Mouse (Mus musculus) liver, postnatal 0 days (tissue): ENCODE measurements around the gene Zc3h12a.

ENCODE experiments used
- CTCF ChIP-seq: sonication (generic); IDR thresholded peaks from 2 replicates; pipeline ENCODE4 v1.5.1; 2016; ENCODE audit warnings: antibody characterized with exemption, low read depth
- EP300 ChIP-seq: IDR thresholded peaks from 2 replicates; pipeline ENCODE4 v1.6.1; 2016; ENCODE audit warnings: antibody characterized with exemption, low read depth, mild to moderate bottlenecking

DNA sequence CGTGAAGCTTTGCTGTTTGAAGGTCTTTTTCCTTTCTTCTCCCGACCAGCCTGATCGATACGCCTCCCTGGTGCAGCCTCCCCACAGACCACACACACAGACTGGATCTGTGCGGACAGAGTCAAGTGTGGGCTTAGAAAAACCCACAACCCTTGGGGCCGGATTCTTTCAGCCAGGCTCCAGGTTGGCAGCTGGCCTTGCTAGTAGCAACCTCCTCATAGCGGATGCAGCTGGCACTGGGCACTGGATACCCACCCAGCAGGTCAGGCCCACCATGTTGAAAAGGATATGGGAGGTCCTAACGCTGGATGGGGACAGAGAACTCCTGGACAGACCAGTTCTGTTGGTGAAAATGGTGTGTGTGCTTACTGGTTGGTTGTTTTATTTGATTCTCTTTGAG lies 33.8 kb upstream of the Zc3h12a start:
- TF ChIP-seq CTCF (no peak), EP300 (no peak)
